ENCODE assay signal across 15 mouse cellular contexts in genomic region chr2:45681251-45681650, GRCm38 (mm10).
"Had no signal": no experiment of that assay in that cellular context is flagged by ENCODE, and none has a peak within 500 bp of the region (broad histone marks: within the 10 kb centered on the region; RNA-seq: fewer than 3 reads in every experiment).

No protein-coding gene starts in this region.

- H3K4me3 ChIP-seq: left cerebral cortex, adult 2 months; limb, embryonic 10.5 days; liver, embryonic 15.5 days; midbrain, embryonic 13.5 days; myocyte; neural tube, embryonic 15.5 days had no signal

- H3K36me3 ChIP-seq: limb, embryonic 10.5 days; liver, embryonic 15.5 days; midbrain, embryonic 13.5 days; neural tube, embryonic 15.5 days had no signal

- H3K27me3 ChIP-seq: liver, embryonic 15.5 days; midbrain, embryonic 13.5 days; neural tube, embryonic 15.5 days had no signal

- DNase-seq: kidney, postnatal 25 days; lung, adult 2 months; lung, postnatal 36 days; right cerebral cortex, adult 18-20 months; right cerebral cortex, postnatal 25 days; thymus, adult 18-20 months; thymus, postnatal 14 days had no signal

- H3K9me3 ChIP-seq: limb, embryonic 10.5 days; liver, embryonic 15.5 days; midbrain, embryonic 13.5 days; neural tube, embryonic 15.5 days had no signal

- ATAC-seq: lung, postnatal 0 days; midbrain, embryonic 13.5 days had no signal

- H3K4me2 ChIP-seq: liver, embryonic 11.5 days; liver, embryonic 15.5 days; midbrain, embryonic 13.5 days; neural tube, embryonic 15.5 days had no signal

- H3K4me1 ChIP-seq: liver, embryonic 15.5 days; midbrain, embryonic 13.5 days; neural tube, embryonic 15.5 days had no signal

- H3K27ac ChIP-seq: left cerebral cortex, adult 2 months; limb, embryonic 10.5 days; liver, embryonic 15.5 days; midbrain, embryonic 13.5 days; neural tube, embryonic 15.5 days had no signal

- H3K9ac ChIP-seq: liver, embryonic 15.5 days; midbrain, embryonic 13.5 days; neural tube, embryonic 15.5 days had no signal
